Mouse (Mus musculus): ENCODE measurements around the gene Gm11037. TPM values are rescaled to one million over a fixed set of nuclear protein-coding genes. Genes with fewer than 3 reads are reported as not detected.
"Not testable (repeated sequence)": the region's sequence is repeated elsewhere in the genome, so short reads cannot be mapped to it uniquely, and the experiment has no call there.

Gene Gm11037
- polyA plus RNA-seq, 1 experiment from 2014 or later, result not detected

DNA sequence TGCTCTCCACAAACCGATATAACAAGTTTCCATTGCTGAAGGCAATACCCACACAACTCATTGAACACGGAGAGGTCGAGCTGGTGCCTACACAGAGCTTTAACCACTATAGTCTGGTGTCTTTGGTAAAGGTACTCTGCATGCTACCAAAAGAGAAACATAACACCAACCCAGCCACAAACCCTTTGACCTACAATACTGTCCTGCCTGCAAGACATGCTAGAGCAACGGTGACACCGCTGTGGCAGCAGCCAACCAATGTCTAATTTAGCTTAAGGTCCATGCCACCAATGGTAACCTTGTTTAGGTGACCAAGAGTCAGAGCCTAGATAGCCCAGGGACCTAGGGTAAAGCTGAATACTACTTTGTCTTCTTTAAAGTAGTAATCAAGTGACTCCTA, 39.7 kb upstream of the Gm11037 start:
- no peaks in the 10 kb centered on the region for H3K9me3 ChIP-seq (ENCODE audit: control insufficient read depth)
- H3K4me3 ChIP-seq (ENCODE audit: low read depth, low read length), result no peak overlapping the region
- no peaks in the 10 kb centered on the region for H3K36me3 ChIP-seq (ENCODE audit: control insufficient read depth, insufficient read depth)
- H3K27me3 ChIP-seq (replicated peaks; ENCODE audit: control insufficient read depth, insufficient read depth, low read length), result no peaks in the 10 kb centered on the region
- no peak for TF ChIP-seq CTCF (IDR thresholded peaks at IDR 0.05; ENCODE audit: low read depth)
- no peak overlapping the region for H3K4me2 ChIP-seq (replicated peaks; ENCODE audit: low read depth)
- no peak overlapping the region for H3K27ac ChIP-seq (ENCODE audit: low read depth, low read length)
- H3K9ac ChIP-seq (ENCODE audit: low read depth, low read length), result no peak overlapping the region
- no peaks in the 10 kb centered on the region for H3K4me1 ChIP-seq (replicated peaks; ENCODE audit: control insufficient read depth, insufficient read depth, low read length)
- ATAC-seq, result no peak
- WGBS, result 82% methylated on average over 5 of the region's 5 CpGs

GRCm38 (mm10) chr2:131094823-131095222, 38.5 kb upstream of the Gm11037 start:
- WGBS, result 0% methylated on average over 1 of the region's 1 CpGs
- Histone ChIP-seq H3K9ac (ENCODE audit: low read depth, low read length) (no peak overlapping the region), H3K4me2 (replicated peaks; ENCODE audit: low read depth) (no peak overlapping the region), H3K4me3 (ENCODE audit: low read depth, low read length) (no peak overlapping the region), H3K27ac (ENCODE audit: low read depth, low read length) (no peak overlapping the region), H3K36me3 (ENCODE audit: control insufficient read depth, insufficient read depth) (no peaks in the 10 kb centered on the region), H3K4me1 (replicated peaks; ENCODE audit: control insufficient read depth, insufficient read depth, low read length) (no peaks in the 10 kb centered on the region), H3K27me3 (replicated peaks; ENCODE audit: control insufficient read depth, insufficient read depth, low read length) (no peaks in the 10 kb centered on the region), H3K9me3 (ENCODE audit: control insufficient read depth) (no peaks in the 10 kb centered on the region)
- ATAC-seq, result peak; percentile 15; the same call in 1 of the 2 replicates
- TF ChIP-seq CTCF (IDR thresholded peaks at IDR 0.05; ENCODE audit: low read depth), result peak; percentile 94

DNA sequence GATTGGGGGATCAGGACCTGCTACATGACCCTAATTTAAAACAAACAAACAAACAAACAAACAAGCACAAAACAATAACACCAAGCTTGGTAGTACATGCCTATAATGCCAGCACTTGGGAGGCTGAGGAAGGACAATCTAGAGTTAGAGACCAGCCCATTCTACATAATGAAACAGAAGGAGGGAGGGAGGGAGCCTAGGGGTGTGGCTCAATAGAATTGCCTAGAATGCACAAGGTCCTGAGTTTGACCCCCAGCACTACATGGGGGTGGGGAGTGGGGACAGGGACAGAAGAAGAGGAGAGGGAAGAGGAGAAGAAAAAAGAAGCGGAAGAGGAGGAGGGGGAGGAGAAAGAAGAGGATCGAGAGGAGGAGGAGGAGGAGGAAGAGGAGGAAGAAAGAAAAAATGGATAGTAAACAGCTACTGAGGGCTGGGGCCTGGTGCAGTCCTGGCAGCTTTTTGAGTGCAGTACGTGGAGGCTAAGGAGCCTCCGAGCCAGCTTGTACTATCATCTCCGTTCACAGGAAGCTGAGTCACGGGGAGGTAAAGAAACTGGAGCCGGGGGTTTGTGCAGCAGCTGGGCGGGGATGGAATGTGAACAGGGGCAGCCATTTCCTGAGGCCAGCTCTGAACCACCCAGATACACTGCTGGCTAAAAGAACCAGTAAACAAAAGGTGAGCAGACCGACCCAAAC, 37.0 kb upstream of the Gm11037 start:
- WGBS, result 6% methylated on average over 9 of the region's 9 CpGs
- Histone ChIP-seq H3K4me1 (replicated peaks; ENCODE audit: control insufficient read depth, insufficient read depth, low read length) (no peaks in the 10 kb centered on the region), H3K27ac (ENCODE audit: low read depth, low read length) (peak overlapping the region; percentile 54; the same call in 1 of the 2 replicates), H3K27me3 (replicated peaks; ENCODE audit: control insufficient read depth, insufficient read depth, low read length) (no peaks in the 10 kb centered on the region), H3K4me3 (ENCODE audit: low read depth, low read length) (no peak overlapping the region), H3K9me3 (ENCODE audit: control insufficient read depth) (no peaks in the 10 kb centered on the region), H3K36me3 (ENCODE audit: control insufficient read depth, insufficient read depth) (no peaks in the 10 kb centered on the region), H3K9ac (ENCODE audit: low read depth, low read length) (no peak overlapping the region), H3K4me2 (replicated peaks; ENCODE audit: low read depth) (peak overlapping the region; percentile 43)
- no peak for TF ChIP-seq CTCF (IDR thresholded peaks at IDR 0.05; ENCODE audit: low read depth)
- ATAC-seq, result peak; percentile 57; the same call in 1 of the 2 replicates

DNA sequence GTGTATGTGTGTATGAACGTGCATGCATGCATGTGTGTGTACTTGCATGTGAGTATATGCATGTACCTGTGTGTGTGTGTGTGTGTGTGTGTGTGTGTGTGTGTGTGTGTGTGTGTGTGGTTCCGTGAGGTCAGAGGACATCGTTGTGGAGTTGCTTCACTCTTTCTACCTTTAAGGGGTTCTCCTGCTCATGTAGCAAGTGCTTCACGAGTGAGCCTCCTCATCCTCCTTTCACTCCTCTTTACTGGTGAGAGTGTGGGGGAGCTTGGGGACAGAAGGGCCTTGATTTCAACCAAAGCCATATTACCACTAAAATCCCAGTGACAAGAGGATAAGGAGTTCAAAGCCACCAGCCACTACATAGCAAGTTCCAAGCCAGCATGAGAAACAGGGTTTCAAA, 36.2 kb upstream of the Gm11037 start:
- Histone ChIP-seq H3K36me3 (ENCODE audit: control insufficient read depth, insufficient read depth) (no peaks in the 10 kb centered on the region), H3K4me3 (ENCODE audit: low read depth, low read length) (no peak overlapping the region), H3K27ac (ENCODE audit: low read depth, low read length) (no peak overlapping the region), H3K9me3 (ENCODE audit: control insufficient read depth) (no peaks in the 10 kb centered on the region), H3K27me3 (replicated peaks; ENCODE audit: control insufficient read depth, insufficient read depth, low read length) (no peaks in the 10 kb centered on the region), H3K9ac (ENCODE audit: low read depth, low read length) (no peak overlapping the region), H3K4me2 (replicated peaks; ENCODE audit: low read depth) (no peak overlapping the region), H3K4me1 (replicated peaks; ENCODE audit: control insufficient read depth, insufficient read depth, low read length) (no peaks in the 10 kb centered on the region)
- WGBS, result 81% methylated on average over 4 of the region's 4 CpGs
- no peak for TF ChIP-seq CTCF (IDR thresholded peaks at IDR 0.05; ENCODE audit: low read depth)
- no peak for ATAC-seq

- no peak overlapping the region for H3K4me3 ChIP-seq (ENCODE audit: low read depth, low read length)
- no peak overlapping the region for H3K27ac ChIP-seq (ENCODE audit: low read depth, low read length)
- no peak for ATAC-seq
These were observed 31.8 kb upstream of the Gm11037 start for GRCm38 (mm10) chr2:131101530-131101929.

GRCm38 (mm10) chr2:131104021-131104420, 29.3 kb upstream of the Gm11037 start:
- Histone ChIP-seq H3K4me3 (ENCODE audit: low read depth, low read length) (no peak overlapping the region), H3K27me3 (replicated peaks; ENCODE audit: control insufficient read depth, insufficient read depth, low read length) (no peaks in the 10 kb centered on the region), H3K9me3 (ENCODE audit: control insufficient read depth) (no peaks in the 10 kb centered on the region), H3K4me2 (replicated peaks; ENCODE audit: low read depth) (no peak overlapping the region), H3K36me3 (ENCODE audit: control insufficient read depth, insufficient read depth) (no peaks in the 10 kb centered on the region), H3K4me1 (replicated peaks; ENCODE audit: control insufficient read depth, insufficient read depth, low read length) (no peaks in the 10 kb centered on the region), H3K27ac (ENCODE audit: low read depth, low read length) (no peak overlapping the region), H3K9ac (ENCODE audit: low read depth, low read length) (no peak overlapping the region)
- 79% methylated on average over 4 of the region's 4 CpGs for WGBS
- no peak for TF ChIP-seq CTCF (IDR thresholded peaks at IDR 0.05; ENCODE audit: low read depth)
- ATAC-seq, result no peak

More at GRCm38 (mm10) chr2:131101530-131101929, 31.8 kb upstream of the Gm11037 start:
- no peaks in the 10 kb centered on the region for H3K4me1 ChIP-seq (replicated peaks; ENCODE audit: control insufficient read depth, insufficient read depth, low read length)
- H3K27me3 ChIP-seq (replicated peaks; ENCODE audit: control insufficient read depth, insufficient read depth, low read length), result no peaks in the 10 kb centered on the region
- H3K4me2 ChIP-seq (replicated peaks; ENCODE audit: low read depth), result no peak overlapping the region
- 79% methylated on average over 3 of the region's 3 CpGs for WGBS
- no peak overlapping the region for H3K9ac ChIP-seq (ENCODE audit: low read depth, low read length)
- no peaks in the 10 kb centered on the region for H3K9me3 ChIP-seq (ENCODE audit: control insufficient read depth)
- H3K36me3 ChIP-seq (ENCODE audit: control insufficient read depth, insufficient read depth), result no peaks in the 10 kb centered on the region
- TF ChIP-seq CTCF (IDR thresholded peaks at IDR 0.05; ENCODE audit: low read depth), result no peak

DNA sequence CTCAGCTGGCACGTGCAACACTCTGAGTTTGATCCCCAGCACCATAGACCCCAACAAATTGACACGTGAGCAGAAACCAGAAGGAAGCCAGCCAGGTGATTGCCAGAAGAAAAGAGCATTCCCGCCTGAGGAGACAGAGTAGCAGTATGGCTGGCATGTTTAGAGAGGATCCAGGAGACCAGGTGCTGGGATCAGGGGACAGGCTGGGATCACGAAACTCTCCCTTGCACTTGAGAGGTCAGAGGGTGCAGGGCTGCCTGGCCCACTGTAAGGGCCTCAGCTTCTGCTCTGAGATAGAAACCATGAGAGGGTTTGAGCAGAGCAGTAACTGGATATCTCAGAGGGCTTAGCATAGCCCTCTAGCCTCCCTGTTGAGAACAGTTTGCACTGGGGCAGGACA, 28.2 kb upstream of the Gm11037 start:
- WGBS, result 69% methylated on average over 4 of the region's 4 CpGs
- not testable (repeated sequence) for ATAC-seq; H3K27ac ChIP-seq (ENCODE audit: low read depth, low read length); H3K36me3 ChIP-seq (ENCODE audit: control insufficient read depth, insufficient read depth); H3K4me3 ChIP-seq (ENCODE audit: low read depth, low read length); H3K27me3 ChIP-seq (replicated peaks; ENCODE audit: control insufficient read depth, insufficient read depth, low read length); H3K4me2 ChIP-seq (replicated peaks; ENCODE audit: low read depth); H3K9me3 ChIP-seq (ENCODE audit: control insufficient read depth); H3K9ac ChIP-seq (ENCODE audit: low read depth, low read length); H3K4me1 ChIP-seq (replicated peaks; ENCODE audit: control insufficient read depth, insufficient read depth, low read length)
